Mouse (Mus musculus): ENCODE measurements around the gene Ccdc124. TPM values are rescaled to one million over a fixed set of nuclear protein-coding genes. Genes with fewer than 3 reads are reported as not detected.

Ccdc124 gene
- total and polyA plus RNA-seq, 3 experiments, result 36.2 to 82.0 (median 58.7) TPM

- no peak overlapping the region for H3K9ac ChIP-seq (ENCODE audit: insufficient read depth, low read depth)
- peaks cover 9% of the 10 kb centered on the region for H3K27me3 ChIP-seq (replicated peaks)
- H3K9me3 ChIP-seq (replicated peaks; ENCODE audit: low read length), result no peaks in the 10 kb centered on the region
- H3K4me3 ChIP-seq (replicated peaks in 1 of 3; ENCODE audit: low read depth in 2 of 3, low read length in 2 of 3, poor library complexity in 1 of 3), result no peak overlapping the region
- peaks cover 16 to 55% of the 10 kb centered on the region in 2 experiments for H3K4me1 ChIP-seq (ENCODE audit: control insufficient read depth in 1 of 2, insufficient read depth in 2 of 2)
- peaks cover 14 to 44% of the 10 kb centered on the region in 2 experiments for H3K36me3 ChIP-seq (replicated peaks in 1 of 2; ENCODE audit: control insufficient read depth in 1 of 2, insufficient read depth in 1 of 2, low read length in 1 of 2)
- in situ Hi-C loops (cut with MboI; ENCODE audit: low pct_ligation_motif_present, low pct_unique_long_range_greater_than_20kb, low sequenced_read_pairs), result no loop called here
- H3K4me2 ChIP-seq (ENCODE audit: insufficient read depth, low read depth, poor library complexity, severe bottlenecking), result no peak overlapping the region
- no peak for DNase-seq (ENCODE audit: extremely low read depth)
- dilution Hi-C loops (cut with MboI; ENCODE audit: extremely low pct_ligation_motif_present, extremely low pct_unique_long_range_greater_than_20kb, low sequenced_read_pairs), result no loop called here
- TF ChIP-seq EP300 (IDR thresholded peaks at IDR 0.05; ENCODE audit: low read length) (no peak), JUN (IDR thresholded peaks at IDR 0.05; ENCODE audit: insufficient read depth, low read depth, low read length) (no peak), USF2 (conservative IDR thresholded peaks at IDR 0.05; ENCODE audit: low read depth, low read length) (no peak), IRF4 (IDR thresholded peaks at IDR 0.05; ENCODE audit: low read depth, low read length) (no peak), HCFC1 (IDR thresholded peaks at IDR 0.05; ENCODE audit: low read depth, low read length) (no peak), TBP (conservative IDR thresholded peaks at IDR 0.05; ENCODE audit: low read depth, low read length) (no peak), CHD1 (IDR thresholded peaks at IDR 0.05; ENCODE audit: low read depth, low read length) (no peak), SMC3 (IDR thresholded peaks at IDR 0.05; ENCODE audit: low read depth, low read length) (no peak), RCOR1 (conservative IDR thresholded peaks at IDR 0.05; ENCODE audit: low read depth, low read length) (no peak), MAZ (IDR thresholded peaks at IDR 0.05; ENCODE audit: low read depth, low read length) (no peak), BHLHE40 (IDR thresholded peaks at IDR 0.05; ENCODE audit: low read depth, low read length) (no peak), NRF1 (IDR thresholded peaks at IDR 0.05; ENCODE audit: low read depth, low read length) (no peak), MAX (IDR thresholded peaks at IDR 0.05; ENCODE audit: low read length) (no peak), MYC (IDR thresholded peaks at IDR 0.05; ENCODE audit: low read depth, low read length) (no peak)
- no peaks in the 10 kb centered on the region for H3K79me2 ChIP-seq (replicated peaks; ENCODE audit: control insufficient read depth, extremely low read depth, insufficient read depth, poor library complexity, severe bottlenecking)
- no peak overlapping the region for H3K27ac ChIP-seq (ENCODE audit: insufficient read depth, low read depth)
Measured at GRCm38 (mm10) chr8:70869199-70869571, 4.5 kb downstream of the Ccdc124 start.

DNA sequence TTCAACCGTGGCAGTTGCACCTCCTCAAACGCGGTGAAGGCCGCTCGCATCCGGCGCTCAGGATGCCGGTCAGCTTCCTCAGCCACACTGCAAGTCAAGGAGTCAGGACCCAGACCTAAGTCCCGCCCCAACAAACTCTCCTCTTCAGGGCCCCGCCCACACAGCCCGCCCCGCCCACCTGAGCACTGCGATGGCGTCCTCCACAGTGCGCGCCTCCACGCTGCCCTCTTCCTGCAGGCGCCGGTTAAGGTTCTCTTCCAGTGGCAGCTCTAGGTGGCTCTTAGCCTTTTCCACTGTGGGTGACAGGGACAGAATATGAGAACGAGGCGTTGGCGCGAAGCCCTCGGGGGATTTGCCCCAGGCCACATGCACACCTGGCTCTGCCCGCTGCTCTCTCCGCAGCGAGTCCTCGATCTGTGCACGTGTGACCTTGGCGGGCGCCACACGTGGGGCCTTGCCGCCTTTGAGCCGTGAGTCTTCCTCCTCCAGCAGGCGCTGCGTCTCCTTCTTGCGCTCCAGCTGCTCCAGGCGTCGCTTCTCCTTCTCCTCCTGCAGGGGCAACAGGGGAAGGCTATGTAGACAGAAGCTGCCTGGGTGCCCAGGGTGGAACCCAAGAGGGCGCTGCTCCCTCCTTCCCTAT is 5.1 kb downstream of the Ccdc124 start:
- Histone ChIP-seq H3K79me2 (replicated peaks; ENCODE audit: control insufficient read depth, extremely low read depth, insufficient read depth, poor library complexity, severe bottlenecking) (no peaks in the 10 kb centered on the region), H3K27me3 (replicated peaks) (peaks cover 14% of the 10 kb centered on the region), H3K9me3 (replicated peaks; ENCODE audit: low read length) (no peaks in the 10 kb centered on the region), H3K4me1 (ENCODE audit: control insufficient read depth in 1 of 2, insufficient read depth in 2 of 2) (peaks cover 16 to 55% of the 10 kb centered on the region in 2 experiments), H3K4me3 (replicated peaks in 1 of 3; ENCODE audit: low read depth in 2 of 3, low read length in 2 of 3, poor library complexity in 1 of 3) (no peak overlapping the region), H3K27ac (ENCODE audit: insufficient read depth, low read depth) (no peak overlapping the region), H3K4me2 (ENCODE audit: insufficient read depth, low read depth, poor library complexity, severe bottlenecking) (no peak overlapping the region), H3K36me3 (replicated peaks in 1 of 2; ENCODE audit: control insufficient read depth in 1 of 2, insufficient read depth in 1 of 2, low read length in 1 of 2) (peaks cover 14 to 44% of the 10 kb centered on the region in 2 experiments), H3K9ac (ENCODE audit: insufficient read depth, low read depth) (no peak overlapping the region)
- dilution Hi-C loops (cut with MboI; ENCODE audit: extremely low pct_ligation_motif_present, extremely low pct_unique_long_range_greater_than_20kb, low sequenced_read_pairs) (no loop called here), in situ Hi-C loops (cut with MboI; ENCODE audit: low pct_ligation_motif_present, low pct_unique_long_range_greater_than_20kb, low sequenced_read_pairs) (no loop called here)
- peak; percentile 31 for DNase-seq (ENCODE audit: extremely low read depth)
- TF ChIP-seq ZNF384 (IDR thresholded peaks at IDR 0.05; ENCODE audit: low read depth, low read length), result no peak
- TF ChIP-seq CTCF (conservative IDR thresholded peaks at IDR 0.05 in 1 of 2, IDR thresholded peaks at IDR 0.05 in 1 of 2; ENCODE audit: low read depth in 2 of 2, low read length in 2 of 2), result peak in 1 of 2 experiments; percentile 29; a peak in 2 of 4 replicates

Measured in CH12.LX (cell line).